In the genomic region with DNA sequence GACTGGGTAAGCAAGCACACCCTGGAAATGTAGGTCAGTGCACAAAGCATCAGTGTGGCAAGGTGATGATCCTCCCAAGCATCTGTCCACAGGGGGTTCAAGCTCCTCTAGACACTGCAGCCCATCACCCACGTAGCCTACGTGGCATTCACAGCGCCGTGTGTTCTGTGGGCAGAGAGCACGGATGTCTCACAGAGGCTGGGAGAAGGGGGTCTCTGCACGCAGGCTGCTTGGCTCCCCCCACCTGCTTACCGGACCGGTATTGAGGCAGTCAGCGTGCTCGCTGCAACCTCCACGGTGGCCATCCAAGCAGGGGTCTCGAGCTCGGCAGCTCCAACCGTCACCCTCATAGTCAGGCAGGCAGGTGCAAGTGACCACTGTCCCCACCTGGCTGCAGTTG, we compare ENCODE assay signal across 18 mouse cellular contexts. TPM values are rescaled to one million over a fixed set of nuclear protein-coding genes. Genes with fewer than 3 reads are reported as not detected.
"Had no signal": no experiment of that assay in that cellular context is flagged by ENCODE, and none has a peak within 500 bp of the region (broad histone marks: within the 10 kb centered on the region; RNA-seq: fewer than 3 reads in every experiment).

No protein-coding gene starts in this region.

- H3K27ac ChIP-seq: layer of hippocampus, adult 2 months; limb, embryonic 12.5 days; liver, embryonic 13.5 days; lung, embryonic 15.5 days; macrophage; midbrain, embryonic 15.5 days; neural tube, embryonic 12.5 days; stomach, postnatal 0 days had no signal

- H3K27me3 ChIP-seq: limb, embryonic 12.5 days; liver, embryonic 13.5 days; lung, embryonic 15.5 days; midbrain, embryonic 15.5 days; neural tube, embryonic 12.5 days had no signal

- H3K9ac ChIP-seq: limb, embryonic 12.5 days; liver, embryonic 13.5 days; liver, postnatal 0 days; lung, embryonic 15.5 days; midbrain, embryonic 15.5 days; neural tube, embryonic 12.5 days had no signal

- H3K4me1 ChIP-seq: limb, embryonic 12.5 days; liver, embryonic 13.5 days; midbrain, embryonic 15.5 days; neural tube, embryonic 12.5 days had no signal

- H3K4me3 ChIP-seq: layer of hippocampus, adult 2 months; limb, embryonic 12.5 days; liver, embryonic 13.5 days; lung, embryonic 15.5 days; megakaryocyte, embryonic 14.5 days; midbrain, embryonic 15.5 days; neural tube, embryonic 12.5 days had no signal

- ATAC-seq: liver, postnatal 0 days had no signal

- H3K9me3 ChIP-seq: limb, embryonic 12.5 days; liver, embryonic 13.5 days; lung, embryonic 15.5 days; midbrain, embryonic 15.5 days; neural tube, embryonic 12.5 days had no signal

- H3K4me2 ChIP-seq: limb, embryonic 12.5 days; liver, embryonic 13.5 days; lung, embryonic 15.5 days; midbrain, embryonic 11.5 days; midbrain, embryonic 15.5 days; neural tube, embryonic 12.5 days had no signal

- DNase-seq: kidney, postnatal 10 days; kidney, postnatal 4 days; liver; liver, embryonic 13.5 days; liver, postnatal 0 days; lung, postnatal 14 days; thymus, adult 2 months; thymus, postnatal 25 days had no signal

RNA-seq across cellular contexts. Expression of a gene that starts 10.2 kb away (rescaled TPM):
- total RNA-seq: monocyte, adult 5-6 weeks had no signal

RNA-seq across cellular contexts. Expression of a gene that starts 27.4 kb away (rescaled TPM):
- total RNA-seq: monocyte, adult 5-6 weeks had no signal
